Comparison of ENCODE assay signal across 19 mouse cellular contexts in genomic region chrX:77079776-77080175, GRCm38 (mm10).
A peak's percentile ranks its signal among the peaks of the same experiment; 100 is the strongest.
DNase-seq lines count a peak whose midpoint lies in the region; ATAC-seq lines count a peak whose summit lies in the region.
"Had no signal": no experiment of that assay in that cellular context is flagged by ENCODE, and none has a peak within 500 bp of the region (broad histone marks: within the 10 kb centered on the region; RNA-seq: fewer than 3 reads in every experiment).

No protein-coding gene starts in this region.

- H3K9ac ChIP-seq in forebrain, embryonic 16.5 days (replicated peaks; ENCODE audit: low read depth, low read length), result no peak overlapping the region
- H3K9ac ChIP-seq: embryonic facial prominence, embryonic 12.5 days; hindbrain, embryonic 15.5 days had no signal

- H3K27ac ChIP-seq in forebrain, embryonic 16.5 days (ENCODE audit: low read length), result no peak overlapping the region
- H3K27ac ChIP-seq in forebrain, embryonic 10.5 days, result no peak overlapping the region
- H3K27ac ChIP-seq: embryonic facial prominence, embryonic 12.5 days; hindbrain, embryonic 15.5 days; left cerebral cortex, adult 2 months had no signal

- H3K4me3 ChIP-seq in forebrain, embryonic 16.5 days (replicated peaks; ENCODE audit: low read length), result no peak overlapping the region
- H3K4me3 ChIP-seq in forebrain, embryonic 10.5 days, result no peak overlapping the region
- H3K4me3 ChIP-seq: embryonic facial prominence, embryonic 12.5 days; hindbrain, embryonic 15.5 days; left cerebral cortex, adult 2 months; megakaryocyte, embryonic 14.5 days had no signal

- no peak for DNase-seq in forebrain, embryonic 10.5 days (ENCODE audit: extremely low spot score, low spot score)
- DNase-seq in right cerebral cortex, adult 2 months (ENCODE audit: low spot score in 2 of 2), result peak; percentile 5 to 6
- DNase-seq in right cerebral cortex, postnatal 14 days, result no peak
- peak; percentile 9 to 10 for DNase-seq in left cerebral cortex, adult 9 months (ENCODE audit: low spot score in 2 of 2)
- DNase-seq in gastrocnemius, postnatal 36 days, result no peak
- DNase-seq in neural tube, embryonic 10.5 days (ENCODE audit: extremely low spot score, low spot score), result no peak
- DNase-seq: adrenal gland, adult 8-10 months; cerebellum, adult 8-10 months; gastrocnemius, postnatal 25 days; heart, postnatal 10 days; lung, postnatal 14 days; thymus, postnatal 4 days had no signal

- intact Hi-C loops in gastrocnemius, postnatal 36 days (cut with DNase I), result no loop called here

- H3K4me2 ChIP-seq in forebrain, embryonic 16.5 days (ENCODE audit: low read length), result no peak overlapping the region
- H3K4me2 ChIP-seq: embryonic facial prominence, embryonic 12.5 days; hindbrain, embryonic 15.5 days had no signal

- no peaks in the 10 kb centered on the region for H3K36me3 ChIP-seq in forebrain, embryonic 16.5 days (ENCODE audit: control insufficient read depth, insufficient read depth)
- no peaks in the 10 kb centered on the region for H3K36me3 ChIP-seq in forebrain, embryonic 10.5 days (replicated peaks)
- H3K36me3 ChIP-seq: embryonic facial prominence, embryonic 12.5 days; hindbrain, embryonic 15.5 days had no signal

- no peaks in the 10 kb centered on the region for H3K27me3 ChIP-seq in forebrain, embryonic 16.5 days (replicated peaks; ENCODE audit: control insufficient read depth, insufficient read depth, low read length)
- no peaks in the 10 kb centered on the region for H3K27me3 ChIP-seq in forebrain, embryonic 10.5 days (ENCODE audit: poor library complexity, severe bottlenecking)
- H3K27me3 ChIP-seq: embryonic facial prominence, embryonic 12.5 days; hindbrain, embryonic 15.5 days had no signal

- ATAC-seq in forebrain, embryonic 16.5 days, result peak; percentile 82
- ATAC-seq: intestine, postnatal 0 days; midbrain, embryonic 16.5 days had no signal

- H3K4me1 ChIP-seq in forebrain, embryonic 16.5 days (replicated peaks; ENCODE audit: control insufficient read depth, insufficient read depth, low read length), result no peaks in the 10 kb centered on the region
- H3K4me1 ChIP-seq in forebrain, embryonic 10.5 days, result no peaks in the 10 kb centered on the region
- H3K4me1 ChIP-seq: embryonic facial prominence, embryonic 12.5 days; hindbrain, embryonic 15.5 days; megakaryocyte, embryonic 14.5 days had no signal

- no peaks in the 10 kb centered on the region for H3K9me3 ChIP-seq in forebrain, embryonic 16.5 days (ENCODE audit: control insufficient read depth, low read length)
- H3K9me3 ChIP-seq in forebrain, embryonic 10.5 days, result no peaks in the 10 kb centered on the region
- H3K9me3 ChIP-seq: embryonic facial prominence, embryonic 12.5 days; hindbrain, embryonic 15.5 days; megakaryocyte, embryonic 14.5 days had no signal

- WGBS in forebrain, embryonic 16.5 days, result 73% methylated on average over 4 of the region's 4 CpGs
- 94% methylated on average over 4 of the region's 4 CpGs for WGBS in forebrain, embryonic 10.5 days

Comparison
In these comparisons a context has a peak if more than half of its experiments do, and no peak if none do; other contexts are left out.
1. DNase-seq: peak in right cerebral cortex, adult 2 months (2 of 2) and left cerebral cortex, adult 9 months (2 of 2); none in forebrain, embryonic 10.5 days (single experiment), right cerebral cortex, postnatal 14 days (single experiment), gastrocnemius, postnatal 36 days (0 of 2) and neural tube, embryonic 10.5 days (single experiment).